Mouse (Mus musculus) ES-E14 (cell line): Measurements from ENCODE around the gene Smdt1.

Source experiments
- HCFC1 ChIP-seq: IDR thresholded peaks from 2 replicates; pipeline ENCODE4 v1.6.1; 2012; ENCODE audit warnings: low read length, inconsistent platforms, borderline replicate concordance; ENCODE audit not compliant: insufficient read depth
- MAFK ChIP-seq: IDR thresholded peaks from 2 replicates; pipeline ENCODE4 v1.6.1; 2014; ENCODE audit warnings: mild to moderate bottlenecking, low read depth, low read length, inconsistent platforms; ENCODE audit not compliant: insufficient read depth
- ZC3H11A ChIP-seq: IDR thresholded peaks from 2 replicates; pipeline ENCODE4 v1.6.1; 2012; ENCODE audit warnings: low read depth, mild to moderate bottlenecking, inconsistent platforms, low read length, borderline replicate concordance

DNA sequence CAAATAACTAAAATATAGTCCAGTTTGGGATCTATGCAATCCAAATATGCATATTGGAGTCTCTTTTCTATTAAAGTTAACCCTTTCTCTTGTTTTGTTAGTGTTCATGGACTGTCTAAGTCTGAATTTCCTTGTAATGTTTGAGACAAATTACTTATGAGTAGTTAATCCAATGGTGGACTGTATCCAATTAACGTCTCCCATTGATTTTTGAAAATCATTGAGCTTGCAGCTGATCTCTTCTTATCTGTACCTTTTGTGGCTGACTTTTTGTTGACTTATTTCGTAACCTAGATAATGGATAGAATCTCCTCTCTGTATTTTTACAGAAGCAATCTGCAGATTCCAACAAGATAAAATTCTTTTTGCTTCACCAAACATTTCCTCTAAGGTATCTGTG lies 43.7 kb downstream of the Smdt1 start:
- TF ChIP-seq ZC3H11A: no peak
- no peak for TF ChIP-seq HCFC1
- no peak for TF ChIP-seq MAFK
